Mouse (Mus musculus) limb, embryonic 15.5 days (tissue): Measurements from ENCODE around the gene Arid1b. TPM values are rescaled to one million over a fixed set of nuclear protein-coding genes. Genes with fewer than 3 reads are reported as not detected.

ENCODE experiments used
- ATAC-seq: fragments of 200-750 bp; cut with Nextera tagmentation; 2 replicates; pipeline ENCODE4 v1.8.0; 2017; ENCODE audit warnings: low read depth, moderate TSS enrichment; ENCODE audit not compliant: insufficient number of reproducible peaks, low FRiP score, low TSS enrichment
- H3K27ac ChIP-seq: fragments of 300-500 bp; sonication (generic); 2 replicates; pipeline ENCODE4 v1.5.1; 2015; ENCODE audit warnings: moderate library complexity, mild to moderate bottlenecking, inconsistent platforms
- H3K27me3 ChIP-seq: fragments of 300-500 bp; sonication (generic); 2 replicates; pipeline ENCODE4 v1.6.1; 2015; ENCODE audit warnings: inconsistent platforms
- H3K36me3 ChIP-seq: fragments of 300-500 bp; sonication (generic); 2 replicates; pipeline ENCODE4 v1.6.1; 2015; ENCODE audit warnings: inconsistent platforms
- H3K4me1 ChIP-seq: fragments of 300-500 bp; sonication (generic); 2 replicates; pipeline ENCODE4 v1.6.1; 2015; ENCODE audit warnings: inconsistent platforms
- H3K4me2 ChIP-seq: fragments of 300-500 bp; sonication (generic); 2 replicates; pipeline ENCODE4 v1.6.1; 2015; ENCODE audit warnings: mild to moderate bottlenecking, inconsistent platforms
- H3K4me3 ChIP-seq: fragments of 300-500 bp; sonication (generic); 2 replicates; pipeline ENCODE4 v1.5.1; 2015; ENCODE audit warnings: mild to moderate bottlenecking, inconsistent platforms
- H3K9ac ChIP-seq: fragments of 300-500 bp; sonication (generic); 2 replicates; pipeline ENCODE4 v1.6.1; 2015; ENCODE audit warnings: inconsistent platforms
- H3K9me3 ChIP-seq: fragments of 300-500 bp; sonication (generic); 2 replicates; pipeline ENCODE4 v1.6.1; 2016; ENCODE audit warnings: inconsistent platforms
- WGBS: fragments of 180-500 bp; shearing (Covaris S2); methylation state at CpG from one replicate; pipeline ENCODE4 v1.1.7; 2015; 5-methylcytosine and 5-hydroxymethylcytosine counted together
- polyA plus RNA-seq: library from polyadenylated mRNA; unstranded; fragments of >200 nt; fragmentation: Nextera tagmentation; extraction: Ambion mirVana; gene quantifications from 2 replicates; pipeline ENCODE4 v1.2.1, GENCODE M21; 2015

Gene Arid1b
- polyA plus RNA-seq, 1 experiment from 2014 or later: 11.4 TPM

DNA sequence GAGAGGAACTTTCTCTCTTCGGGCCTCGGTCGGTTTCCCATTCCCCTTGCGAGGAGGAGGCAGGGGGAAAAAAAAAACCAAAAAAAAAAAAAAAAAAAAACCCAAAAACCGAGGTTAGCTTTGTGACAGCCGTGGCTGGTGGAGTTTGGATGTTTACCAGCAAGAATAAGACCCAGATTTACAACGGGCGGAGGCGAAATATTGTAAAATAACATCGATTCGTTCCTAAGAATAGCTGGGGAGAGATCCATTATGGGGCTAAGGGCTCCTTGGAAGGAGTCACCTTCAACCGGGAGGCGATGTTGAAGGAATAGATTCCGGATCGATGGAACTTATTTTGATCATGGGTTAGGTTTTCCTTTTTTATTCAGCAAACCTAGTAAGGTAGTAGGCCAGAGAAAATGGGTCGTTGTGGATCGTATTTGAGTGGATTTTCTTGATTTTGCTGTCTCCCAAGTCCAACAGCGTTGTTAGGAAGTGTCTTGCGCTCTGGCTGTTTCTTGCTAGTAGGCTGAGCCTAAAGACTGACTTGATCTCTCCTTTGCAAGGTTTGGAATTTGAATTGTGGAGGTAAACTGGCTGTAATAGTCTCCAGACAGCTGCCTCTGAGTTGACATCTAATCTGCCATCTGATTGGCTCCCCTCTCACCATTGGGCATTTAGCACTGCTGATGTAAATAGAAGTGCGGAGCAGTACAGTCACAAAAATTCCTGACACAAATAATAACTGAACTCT is 2.9 kb downstream of the Arid1b start:
- ATAC-seq: no peak
- H3K4me3 ChIP-seq: peak overlapping the region; percentile 94
- WGBS: under 1% methylated on average over 20 of the region's 20 CpGs

GRCm38 (mm10) chr17:4997968-4998367 is 3.8 kb downstream of the Arid1b start:
- no peaks in the 10 kb centered on the region for H3K36me3 ChIP-seq
- no peaks in the 10 kb centered on the region for H3K27me3 ChIP-seq
- H3K27ac ChIP-seq: no peak overlapping the region
- H3K4me1 ChIP-seq: peaks cover 28% of the 10 kb centered on the region
- no peak overlapping the region for H3K9ac ChIP-seq
- no peaks in the 10 kb centered on the region for H3K9me3 ChIP-seq
- H3K4me3 ChIP-seq: no peak overlapping the region
- ATAC-seq: no peak
- WGBS: 34% methylated on average over 3 of the region's 3 CpGs
- H3K4me2 ChIP-seq: 0 out of 2 replicates have a peak overlapping the region, but pooled peaks have one; percentile 6

More for the DNA sequence above, 2.9 kb downstream of the Arid1b start:
- peaks cover 27% of the 10 kb centered on the region for H3K4me1 ChIP-seq
- no peaks in the 10 kb centered on the region for H3K9me3 ChIP-seq
- no peaks in the 10 kb centered on the region for H3K27me3 ChIP-seq
- H3K9ac ChIP-seq: peak overlapping the region; percentile 98
- H3K36me3 ChIP-seq: no peaks in the 10 kb centered on the region
- peak overlapping the region; percentile 100 for H3K27ac ChIP-seq
- H3K4me2 ChIP-seq: peak overlapping the region; percentile 56

DNA sequence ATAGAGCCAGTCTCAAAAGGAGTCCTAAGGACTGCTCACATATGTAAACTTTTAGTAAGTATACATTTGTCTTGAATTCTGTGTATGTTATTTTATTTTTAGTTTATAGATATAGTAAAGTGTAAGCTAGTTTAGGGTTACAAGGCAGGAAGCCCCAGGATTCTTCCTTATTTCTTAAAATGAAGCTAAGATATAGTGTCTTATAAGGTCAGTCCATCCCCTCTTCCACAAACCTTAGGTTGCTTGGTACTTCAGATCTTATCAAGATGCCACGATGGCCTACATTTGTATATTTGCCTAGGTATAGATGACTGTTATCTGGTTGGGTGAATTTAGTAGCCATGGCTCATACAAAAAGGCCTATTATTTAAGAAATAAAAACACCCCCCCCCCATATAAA is 5.1 kb downstream of the Arid1b start:
- ATAC-seq: no peak
- Histone ChIP-seq H3K4me3 (no peak overlapping the region), H3K4me1 (peaks cover 35% of the 10 kb centered on the region), H3K4me2 (no peak overlapping the region), H3K9ac (no peak overlapping the region), H3K9me3 (no peaks in the 10 kb centered on the region), H3K36me3 (no peaks in the 10 kb centered on the region), H3K27ac (no peak overlapping the region), H3K27me3 (no peaks in the 10 kb centered on the region)
- WGBS: 75% methylated on average over 1 of the region's 1 CpGs

DNA sequence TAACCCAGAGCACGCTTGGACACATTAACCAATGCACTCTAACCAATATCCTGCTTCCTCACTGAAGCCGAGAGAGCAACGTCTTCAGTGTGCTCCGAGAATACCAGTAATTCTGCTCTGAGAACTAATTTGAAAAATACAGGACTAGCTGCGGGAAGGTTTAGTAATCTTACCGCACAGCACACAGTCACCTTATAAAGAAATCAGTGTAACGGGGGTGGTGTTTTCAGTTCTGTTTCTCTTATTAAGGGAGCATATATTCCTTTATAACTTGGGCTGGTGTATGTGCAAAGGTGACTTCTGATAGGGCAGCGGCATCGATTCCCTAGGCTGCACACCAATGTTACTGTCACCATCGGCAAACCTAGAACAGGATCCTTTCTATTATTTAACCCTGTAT is 5.9 kb downstream of the Arid1b start:
- 34% methylated on average over 10 of the region's 10 CpGs for WGBS
- H3K9ac ChIP-seq: no peak overlapping the region

GRCm38 (mm10) chr17:5000871-5001270 is 6.7 kb downstream of the Arid1b start:
- Histone ChIP-seq H3K4me3 (no peak overlapping the region), H3K27ac (no peak overlapping the region), H3K9ac (no peak overlapping the region), H3K36me3 (no peaks in the 10 kb centered on the region), H3K4me2 (no peak overlapping the region), H3K9me3 (no peaks in the 10 kb centered on the region), H3K27me3 (no peaks in the 10 kb centered on the region), H3K4me1 (peaks cover 49% of the 10 kb centered on the region)
- no peak for ATAC-seq
- WGBS: 35% methylated on average over 7 of the region's 7 CpGs

More for the DNA sequence above, 5.9 kb downstream of the Arid1b start:
- Histone ChIP-seq H3K4me1 (peaks cover 42% of the 10 kb centered on the region), H3K27ac (no peak overlapping the region), H3K4me2 (peak overlapping the region; percentile 12; the same call in 1 of the 2 replicates), H3K4me3 (peak overlapping the region; percentile 4), H3K9me3 (no peaks in the 10 kb centered on the region), H3K36me3 (no peaks in the 10 kb centered on the region), H3K27me3 (no peaks in the 10 kb centered on the region)
- no peak for ATAC-seq

- Histone ChIP-seq H3K27ac (no peak overlapping the region), H3K9ac (no peak overlapping the region), H3K4me1 (peaks cover 54% of the 10 kb centered on the region), H3K9me3 (no peaks in the 10 kb centered on the region), H3K36me3 (no peaks in the 10 kb centered on the region), H3K4me3 (no peak overlapping the region), H3K27me3 (no peaks in the 10 kb centered on the region), H3K4me2 (no peak overlapping the region)
- 62% methylated on average over 9 of the region's 9 CpGs for WGBS
- no peak for ATAC-seq
Measured at GRCm38 (mm10) chr17:5001531-5002131, 7.5 kb downstream of the Arid1b start.

- Histone ChIP-seq H3K9ac (no peak overlapping the region), H3K4me3 (no peak overlapping the region), H3K27ac (no peak overlapping the region), H3K4me2 (no peak overlapping the region), H3K9me3 (no peaks in the 10 kb centered on the region), H3K36me3 (no peaks in the 10 kb centered on the region), H3K4me1 (peaks cover 66% of the 10 kb centered on the region), H3K27me3 (no peaks in the 10 kb centered on the region)
- ATAC-seq: no peak
- WGBS: 67% methylated on average over 10 of the region's 10 CpGs
Measured at GRCm38 (mm10) chr17:5002937-5003508, 8.9 kb downstream of the Arid1b start.

DNA sequence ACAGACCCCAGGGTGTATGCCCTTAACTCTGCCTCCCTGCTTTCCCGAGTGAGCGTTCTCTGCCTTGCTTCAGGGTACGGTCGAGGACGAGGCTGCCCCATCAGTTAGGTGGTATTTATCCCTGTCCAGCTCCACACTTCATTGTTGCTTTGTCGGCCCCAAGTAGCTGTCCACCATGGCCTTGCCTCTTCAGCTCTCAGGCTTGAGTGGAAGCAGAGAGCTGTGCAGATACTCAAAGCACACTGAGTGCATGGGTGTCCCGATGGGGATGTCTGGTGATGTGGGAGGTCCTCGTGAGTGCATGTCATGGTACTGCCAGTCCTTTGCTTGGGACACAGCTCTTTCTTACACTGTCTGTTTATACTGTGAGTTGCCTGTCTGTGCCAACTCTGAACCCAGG is 10.1 kb downstream of the Arid1b start:
- H3K9ac ChIP-seq: no peak overlapping the region
- WGBS: 56% methylated on average over 8 of the region's 8 CpGs
- no peak for ATAC-seq

GRCm38 (mm10) chr17:5004706-5005105 is 10.6 kb downstream of the Arid1b start:
- no peak overlapping the region for H3K4me3 ChIP-seq
- no peaks in the 10 kb centered on the region for H3K9me3 ChIP-seq
- no peak overlapping the region for H3K27ac ChIP-seq
- H3K9ac ChIP-seq: no peak overlapping the region
- H3K27me3 ChIP-seq: no peaks in the 10 kb centered on the region
- H3K4me1 ChIP-seq: peaks cover 74% of the 10 kb centered on the region
- 58% methylated on average over 5 of the region's 5 CpGs for WGBS
- no peak for ATAC-seq
- H3K36me3 ChIP-seq: no peaks in the 10 kb centered on the region
- H3K4me2 ChIP-seq: no peak overlapping the region

More for the DNA sequence above, 10.1 kb downstream of the Arid1b start:
- no peak overlapping the region for H3K27ac ChIP-seq
- H3K27me3 ChIP-seq: no peaks in the 10 kb centered on the region
- no peaks in the 10 kb centered on the region for H3K36me3 ChIP-seq
- no peaks in the 10 kb centered on the region for H3K9me3 ChIP-seq
- peaks cover 74% of the 10 kb centered on the region for H3K4me1 ChIP-seq
- no peak overlapping the region for H3K4me3 ChIP-seq
- no peak overlapping the region for H3K4me2 ChIP-seq

DNA sequence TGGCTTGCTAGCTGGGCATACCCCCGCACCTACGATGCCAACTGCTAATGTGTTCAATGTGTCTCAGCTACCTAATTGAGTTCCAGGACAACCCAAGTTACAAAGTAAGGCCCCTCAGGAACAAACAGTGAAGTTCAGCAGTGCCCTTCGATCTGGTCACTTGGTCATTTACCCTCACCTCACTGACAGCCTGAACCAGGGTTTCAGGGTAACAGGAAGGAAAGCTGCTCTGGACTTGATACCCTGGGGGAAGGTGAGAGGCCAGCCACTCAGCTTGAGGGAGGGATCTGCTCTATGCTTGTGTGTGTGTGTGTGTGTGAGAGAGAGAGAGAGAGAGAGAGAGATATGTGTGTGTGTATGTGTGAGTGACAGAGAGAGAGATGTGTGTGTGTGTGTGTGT is 11.2 kb downstream of the Arid1b start:
- Histone ChIP-seq H3K4me1 (peaks cover 73% of the 10 kb centered on the region), H3K27ac (no peak overlapping the region), H3K27me3 (no peaks in the 10 kb centered on the region), H3K4me3 (no peak overlapping the region), H3K9me3 (no peaks in the 10 kb centered on the region), H3K9ac (no peak overlapping the region), H3K4me2 (no peak overlapping the region), H3K36me3 (no peaks in the 10 kb centered on the region)
- ATAC-seq: no peak
- WGBS: 55% methylated on average over 3 of the region's 3 CpGs

- Histone ChIP-seq H3K4me3 (no peak overlapping the region), H3K4me2 (peak overlapping the region; percentile 8; the same call in 1 of the 2 replicates), H3K36me3 (no peaks in the 10 kb centered on the region), H3K27me3 (no peaks in the 10 kb centered on the region), H3K9me3 (no peaks in the 10 kb centered on the region), H3K9ac (no peak overlapping the region), H3K4me1 (peaks cover 61% of the 10 kb centered on the region), H3K27ac (no peak overlapping the region)
- 19% methylated on average over 15 of the region's 15 CpGs for WGBS
- ATAC-seq: no peak
Measured at GRCm38 (mm10) chr17:5007156-5007658, 13.1 kb downstream of the Arid1b start.

GRCm38 (mm10) chr17:5008236-5008635 is 14.1 kb downstream of the Arid1b start:
- no peak for ATAC-seq
- Histone ChIP-seq H3K9ac (no peak overlapping the region), H3K36me3 (no peaks in the 10 kb centered on the region), H3K4me2 (no peak overlapping the region), H3K27ac (no peak overlapping the region), H3K4me1 (peaks cover 61% of the 10 kb centered on the region), H3K4me3 (no peak overlapping the region), H3K9me3 (no peaks in the 10 kb centered on the region), H3K27me3 (no peaks in the 10 kb centered on the region)
- 60% methylated on average over 10 of the region's 10 CpGs for WGBS
